Mouse (Mus musculus) midbrain, embryonic 16.5 days (tissue): Measurements from ENCODE around the gene Pon3. TPM values are rescaled to one million over a fixed set of nuclear protein-coding genes. Genes with fewer than 3 reads are reported as not detected.

Experiments used
- ATAC-seq: fragments of 200-750 bp; cut with Nextera tagmentation; 2 replicates; pipeline ENCODE4 v1.8.0; 2017; ENCODE audit warnings: moderate TSS enrichment
- H3K27ac ChIP-seq: fragments of 300-500 bp; sonication (generic); 2 replicates; pipeline ENCODE4 v1.5.1; 2014; ENCODE audit warnings: mild to moderate bottlenecking, low read length, mixed read lengths
- H3K27me3 ChIP-seq: fragments of 300-500 bp; sonication (generic); 2 replicates; pipeline ENCODE4 v1.6.1; 2014; ENCODE audit warnings: low read depth, low read length, mixed read lengths; ENCODE audit not compliant: control insufficient read depth, insufficient read depth
- H3K36me3 ChIP-seq: fragments of 300-500 bp; sonication (generic); 2 replicates; pipeline ENCODE4 v1.6.1; 2014; ENCODE audit warnings: mild to moderate bottlenecking, low read length, moderate library complexity, mixed read lengths; ENCODE audit not compliant: control insufficient read depth, insufficient read depth
- H3K4me1 ChIP-seq: fragments of 300-500 bp; sonication (generic); 2 replicates; pipeline ENCODE4 v1.6.1; 2014; ENCODE audit warnings: mild to moderate bottlenecking, low read length, mixed read lengths; ENCODE audit not compliant: control insufficient read depth, insufficient read depth
- H3K4me2 ChIP-seq: fragments of 300-500 bp; sonication (generic); 2 replicates; pipeline ENCODE4 v1.6.1; 2014; ENCODE audit warnings: mild to moderate bottlenecking, low read length, mixed read lengths
- H3K4me3 ChIP-seq: fragments of 300-500 bp; sonication (generic); 2 replicates; pipeline ENCODE4 v1.5.1; 2014; ENCODE audit warnings: low read depth, mild to moderate bottlenecking, low read length, moderate library complexity, mixed read lengths
- H3K9ac ChIP-seq: fragments of 300-500 bp; sonication (generic); 2 replicates; pipeline ENCODE4 v1.6.1; 2014; ENCODE audit warnings: low read depth, low read length, mixed read lengths
- H3K9me3 ChIP-seq: fragments of 300-500 bp; sonication (generic); replicated peaks from 2 replicates; pipeline ENCODE4 v1.6.1; 2014; ENCODE audit warnings: mild to moderate bottlenecking, low read length, mixed read lengths; ENCODE audit not compliant: control insufficient read depth, poor library complexity, severe bottlenecking
- WGBS: fragments of 180-500 bp; shearing (Covaris S2); extraction: QIAGEN DNeasy Blood & Tissue Kit; methylation state at CpG from one replicate; pipeline ENCODE4 v1.1.7; 2014; 5-methylcytosine and 5-hydroxymethylcytosine counted together
- polyA plus RNA-seq: library from polyadenylated mRNA; unstranded; fragments of >200 nt; fragmentation: Nextera tagmentation; extraction: Ambion mirVana; gene quantifications from 2 replicates; pipeline ENCODE4 v1.2.1, GENCODE M21; 2015

Pon3 gene
- polyA plus RNA-seq, 1 experiment from 2014 or later = 3.6 TPM

GRCm38 (mm10) chr6:5292841-5293240 lies 36.8 kb upstream of the Pon3 start:
- H3K4me1 ChIP-seq = peaks cover 5% of the 10 kb centered on the region
- H3K36me3 ChIP-seq = no peaks in the 10 kb centered on the region
- no peak overlapping the region for H3K27ac ChIP-seq
- H3K4me3 ChIP-seq = no peak overlapping the region
- no peak overlapping the region for H3K9ac ChIP-seq
- no peak overlapping the region for H3K4me2 ChIP-seq
- H3K9me3 ChIP-seq = no peaks in the 10 kb centered on the region
- 85% methylated on average over 5 of the region's 5 CpGs for WGBS
- H3K27me3 ChIP-seq = no peaks in the 10 kb centered on the region
- no peak for ATAC-seq

DNA sequence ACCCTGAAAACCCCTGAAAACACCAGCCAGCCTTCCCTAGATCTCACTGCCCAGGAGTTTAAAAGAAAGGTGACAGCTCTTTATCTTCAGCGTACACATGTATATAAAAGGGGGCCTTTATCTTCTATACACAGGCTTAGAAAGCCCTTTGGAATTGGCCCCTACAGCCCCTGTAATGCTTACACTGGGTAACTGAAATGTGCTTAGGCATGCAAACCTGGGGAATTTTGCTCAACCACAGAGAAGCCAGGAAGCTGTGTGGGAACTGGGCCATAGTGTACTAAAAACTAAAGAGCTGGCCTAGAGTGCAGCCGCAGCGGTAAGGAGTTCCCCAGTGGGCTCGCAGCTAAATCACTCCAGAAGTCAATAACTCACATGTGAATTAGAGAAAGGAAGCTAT lies 35.4 kb upstream of the Pon3 start:
- no peak overlapping the region for H3K4me3 ChIP-seq
- H3K27ac ChIP-seq = no peak overlapping the region
- H3K4me1 ChIP-seq = no peaks in the 10 kb centered on the region
- no peak overlapping the region for H3K9ac ChIP-seq
- H3K27me3 ChIP-seq = no peaks in the 10 kb centered on the region
- WGBS = 74% methylated on average over 4 of the region's 4 CpGs
- no peaks in the 10 kb centered on the region for H3K9me3 ChIP-seq
- H3K36me3 ChIP-seq = no peaks in the 10 kb centered on the region
- no peak for ATAC-seq
- no peak overlapping the region for H3K4me2 ChIP-seq

GRCm38 (mm10) chr6:5287919-5288318 lies 31.8 kb upstream of the Pon3 start:
- H3K36me3 ChIP-seq = no peaks in the 10 kb centered on the region
- H3K27ac ChIP-seq = no peak overlapping the region
- no peak overlapping the region for H3K9ac ChIP-seq
- H3K4me1 ChIP-seq = no peaks in the 10 kb centered on the region
- WGBS = 74% methylated on average over 5 of the region's 5 CpGs
- H3K27me3 ChIP-seq = no peaks in the 10 kb centered on the region
- no peak overlapping the region for H3K4me2 ChIP-seq
- H3K4me3 ChIP-seq = no peak overlapping the region
- ATAC-seq = no peak
- no peaks in the 10 kb centered on the region for H3K9me3 ChIP-seq

DNA sequence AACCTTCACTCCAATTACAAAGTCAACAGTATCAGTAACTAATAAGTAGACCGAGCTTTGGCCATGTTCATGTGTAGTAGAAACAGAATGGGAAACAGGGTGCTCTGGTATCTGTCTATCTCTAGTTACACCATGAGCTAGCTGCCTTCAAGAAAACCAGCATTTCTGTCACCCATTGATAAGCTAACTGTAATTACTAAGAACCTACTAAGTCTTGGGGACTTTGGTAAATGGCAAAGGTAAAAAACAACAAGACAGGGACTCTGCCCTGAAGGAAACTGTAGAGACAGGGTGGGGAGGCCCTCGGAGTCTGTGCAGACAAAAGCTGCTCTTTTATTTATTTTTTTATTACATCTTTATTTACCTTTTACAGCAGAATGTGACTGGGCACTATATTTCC lies 31.3 kb upstream of the Pon3 start:
- Histone ChIP-seq H3K9me3 (no peaks in the 10 kb centered on the region), H3K27me3 (no peaks in the 10 kb centered on the region), H3K4me2 (no peak overlapping the region), H3K4me3 (no peak overlapping the region), H3K4me1 (no peaks in the 10 kb centered on the region), H3K9ac (no peak overlapping the region), H3K27ac (no peak overlapping the region), H3K36me3 (no peaks in the 10 kb centered on the region)
- no peak for ATAC-seq
- 85% methylated on average over 2 of the region's 2 CpGs for WGBS

DNA sequence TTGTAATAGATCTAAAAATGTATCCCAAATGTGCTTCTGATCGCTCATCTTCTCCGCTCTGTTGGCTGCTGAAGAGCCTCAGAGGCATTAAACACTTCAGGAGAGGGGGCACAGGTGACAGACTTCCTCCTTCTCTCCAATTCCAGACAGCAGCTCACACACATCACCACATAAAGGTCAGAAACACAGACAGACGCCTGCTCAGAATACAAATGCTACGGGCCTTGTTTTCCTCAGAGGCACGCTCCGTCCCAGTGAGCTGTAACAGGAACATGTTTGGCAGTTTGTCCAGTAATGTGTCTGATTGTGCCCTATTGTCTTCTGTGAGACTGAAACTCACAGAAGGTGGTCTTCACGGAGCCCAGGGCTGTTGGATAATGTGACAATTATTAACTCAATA lies 26.3 kb upstream of the Pon3 start:
- no peaks in the 10 kb centered on the region for H3K36me3 ChIP-seq
- H3K9ac ChIP-seq = no peak overlapping the region
- no peaks in the 10 kb centered on the region for H3K9me3 ChIP-seq
- H3K4me3 ChIP-seq = no peak overlapping the region
- H3K4me2 ChIP-seq = no peak overlapping the region
- 52% methylated on average over 7 of the region's 7 CpGs for WGBS
- H3K4me1 ChIP-seq = no peaks in the 10 kb centered on the region
- no peaks in the 10 kb centered on the region for H3K27me3 ChIP-seq
- no peak for ATAC-seq
- H3K27ac ChIP-seq = no peak overlapping the region

- no peaks in the 10 kb centered on the region for H3K36me3 ChIP-seq
- no peak overlapping the region for H3K4me2 ChIP-seq
- 57% methylated on average over 6 of the region's 6 CpGs for WGBS
- no peaks in the 10 kb centered on the region for H3K9me3 ChIP-seq
- no peaks in the 10 kb centered on the region for H3K27me3 ChIP-seq
- H3K4me1 ChIP-seq = no peaks in the 10 kb centered on the region
- no peak overlapping the region for H3K27ac ChIP-seq
- no peak overlapping the region for H3K4me3 ChIP-seq
- no peak for ATAC-seq
- H3K9ac ChIP-seq = no peak overlapping the region
These were observed 24.7 kb upstream of the Pon3 start for GRCm38 (mm10) chr6:5280576-5281305.

GRCm38 (mm10) chr6:5277972-5278371 lies 21.9 kb upstream of the Pon3 start:
- no peaks in the 10 kb centered on the region for H3K4me1 ChIP-seq
- no peaks in the 10 kb centered on the region for H3K9me3 ChIP-seq
- no peak overlapping the region for H3K4me2 ChIP-seq
- 56% methylated on average over 5 of the region's 5 CpGs for WGBS
- no peaks in the 10 kb centered on the region for H3K36me3 ChIP-seq
- no peak for ATAC-seq
- no peak overlapping the region for H3K9ac ChIP-seq
- no peaks in the 10 kb centered on the region for H3K27me3 ChIP-seq
- H3K27ac ChIP-seq = no peak overlapping the region
- H3K4me3 ChIP-seq = no peak overlapping the region

DNA sequence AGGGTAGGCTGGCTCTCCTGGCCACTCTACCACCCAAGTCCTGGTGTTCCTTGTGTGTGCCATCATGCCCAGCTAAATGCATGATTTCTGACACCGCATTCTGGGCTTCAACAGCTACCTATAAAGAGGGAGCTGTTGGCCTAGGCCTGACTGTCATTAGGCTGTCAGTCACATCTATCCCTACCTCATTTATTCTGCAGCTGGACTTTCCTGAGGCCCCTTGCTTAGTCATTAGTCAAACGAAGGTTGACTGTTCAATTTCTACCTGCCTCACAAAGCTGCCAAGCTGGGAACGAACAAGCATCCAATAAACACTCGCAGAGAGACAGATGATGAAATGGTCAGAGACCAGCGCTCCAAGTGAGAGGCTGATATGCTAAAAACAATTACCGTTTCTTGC lies 13.6 kb upstream of the Pon3 start:
- Histone ChIP-seq H3K27me3 (no peaks in the 10 kb centered on the region), H3K4me2 (no peak overlapping the region), H3K9me3 (no peaks in the 10 kb centered on the region), H3K27ac (no peak overlapping the region), H3K36me3 (no peaks in the 10 kb centered on the region), H3K4me3 (no peak overlapping the region), H3K4me1 (no peaks in the 10 kb centered on the region), H3K9ac (no peak overlapping the region)
- no peak for ATAC-seq
- WGBS = 68% methylated on average over 6 of the region's 6 CpGs

- ATAC-seq = no peak
- Histone ChIP-seq H3K4me1 (no peaks in the 10 kb centered on the region), H3K4me3 (no peak overlapping the region), H3K9ac (no peak overlapping the region), H3K9me3 (no peaks in the 10 kb centered on the region), H3K27me3 (no peaks in the 10 kb centered on the region), H3K27ac (no peak overlapping the region), H3K4me2 (no peak overlapping the region), H3K36me3 (no peaks in the 10 kb centered on the region)
- 66% methylated on average over 8 of the region's 8 CpGs for WGBS
These were observed 8.7 kb upstream of the Pon3 start for GRCm38 (mm10) chr6:5264793-5265192.
